Mouse (Mus musculus): ENCODE measurements at regions not wholly inside any gene's neighbourhood (a gene's known extent, or its start where the extent isn't known, plus 50 kb on each side); places are given as distances from the start of the nearest gene placed in this dataset.

DNA sequence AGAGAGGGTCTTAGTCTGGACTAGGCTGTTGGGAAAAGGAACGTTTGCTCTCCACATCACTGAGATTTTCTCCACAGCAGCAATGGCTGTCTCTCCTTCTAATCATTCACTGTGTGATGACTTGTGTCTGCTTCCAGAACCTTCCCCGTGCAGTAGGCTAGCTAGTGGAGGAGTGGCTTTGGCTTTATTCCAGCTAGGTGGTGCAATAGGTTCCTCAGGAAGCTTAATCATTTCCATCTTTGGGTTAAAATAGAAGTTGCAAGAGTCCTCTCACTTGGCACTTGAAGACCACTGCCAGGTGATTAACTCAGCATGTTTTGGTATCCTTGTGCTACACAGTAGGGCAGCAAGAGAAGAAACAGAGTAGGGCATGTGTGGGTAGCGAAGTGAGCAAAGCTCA, 314.2 kb upstream of the Cdh4 start:
- Histone ChIP-seq H3K9me3 (ENCODE audit: control insufficient read depth, low read length) (no peaks in the 10 kb centered on the region), H3K4me2 (ENCODE audit: low read length) (no peak overlapping the region), H3K4me3 (replicated peaks; ENCODE audit: low read length) (no peak overlapping the region), H3K4me1 (replicated peaks; ENCODE audit: control insufficient read depth, insufficient read depth, low read length) (no peaks in the 10 kb centered on the region), H3K36me3 (ENCODE audit: control insufficient read depth, insufficient read depth) (no peaks in the 10 kb centered on the region), H3K27me3 (replicated peaks; ENCODE audit: control insufficient read depth, insufficient read depth, low read length) (no peaks in the 10 kb centered on the region), H3K9ac (replicated peaks; ENCODE audit: low read depth, low read length) (no peak overlapping the region), H3K27ac (ENCODE audit: low read length) (no peak overlapping the region)
- ATAC-seq, result no peak
- WGBS, result 81% methylated on average over 3 of the region's 3 CpGs

DNA sequence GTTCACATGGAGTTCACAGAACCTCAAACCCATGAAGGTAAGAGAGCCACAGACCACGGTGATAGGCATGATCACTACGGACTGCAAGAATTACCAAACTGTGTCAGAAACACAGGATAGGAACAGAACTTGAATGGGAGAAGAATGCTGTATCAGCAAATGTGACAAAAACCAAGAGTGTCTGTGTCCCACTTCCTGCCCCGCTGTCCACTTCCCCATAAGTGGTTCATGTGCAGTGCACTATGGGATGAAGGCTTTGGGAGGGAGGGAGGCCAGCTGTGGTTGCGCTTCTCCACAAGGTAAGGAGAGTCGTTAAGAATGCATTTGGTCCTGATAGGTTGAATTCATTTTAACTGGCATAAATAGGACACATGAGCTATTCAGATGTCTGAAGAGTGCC, 313.8 kb upstream of the Cdh4 start:
- Histone ChIP-seq H3K9ac (replicated peaks; ENCODE audit: low read depth, low read length) (no peak overlapping the region), H3K36me3 (ENCODE audit: control insufficient read depth, insufficient read depth) (no peaks in the 10 kb centered on the region), H3K4me3 (replicated peaks; ENCODE audit: low read length) (no peak overlapping the region), H3K27ac (ENCODE audit: low read length) (no peak overlapping the region), H3K27me3 (replicated peaks; ENCODE audit: control insufficient read depth, insufficient read depth, low read length) (no peaks in the 10 kb centered on the region), H3K4me1 (replicated peaks; ENCODE audit: control insufficient read depth, insufficient read depth, low read length) (no peaks in the 10 kb centered on the region), H3K4me2 (ENCODE audit: low read length) (no peak overlapping the region), H3K9me3 (ENCODE audit: control insufficient read depth, low read length) (no peaks in the 10 kb centered on the region)
- WGBS, result 92% methylated on average over 5 of the region's 5 CpGs
- no peak for ATAC-seq

DNA sequence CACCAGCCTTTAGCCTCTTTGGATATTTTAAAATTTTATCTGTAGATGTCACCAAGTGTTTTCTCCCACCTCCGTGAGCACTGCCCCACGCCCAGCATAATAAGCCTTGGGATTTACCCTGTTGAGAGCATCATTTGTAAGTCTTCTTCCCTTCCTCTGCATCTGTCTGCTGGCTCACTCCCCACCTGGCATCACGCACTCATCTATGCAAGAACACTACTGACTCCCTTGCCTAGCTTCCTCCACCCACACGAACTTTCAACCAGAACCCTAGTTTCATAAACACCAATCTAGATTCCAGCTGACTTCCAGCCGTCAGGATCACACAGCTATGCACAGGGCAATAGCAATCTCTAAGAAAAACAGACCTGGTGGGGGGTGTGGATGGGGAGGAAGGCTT, 311.2 kb upstream of the Cdh4 start:
- Histone ChIP-seq H3K4me2 (ENCODE audit: low read length) (no peak overlapping the region), H3K27me3 (replicated peaks; ENCODE audit: control insufficient read depth, insufficient read depth, low read length) (no peaks in the 10 kb centered on the region), H3K36me3 (ENCODE audit: control insufficient read depth, insufficient read depth) (no peaks in the 10 kb centered on the region), H3K9me3 (ENCODE audit: control insufficient read depth, low read length) (no peaks in the 10 kb centered on the region), H3K27ac (ENCODE audit: low read length) (no peak overlapping the region), H3K9ac (replicated peaks; ENCODE audit: low read depth, low read length) (no peak overlapping the region), H3K4me3 (replicated peaks; ENCODE audit: low read length) (no peak overlapping the region), H3K4me1 (replicated peaks; ENCODE audit: control insufficient read depth, insufficient read depth, low read length) (no peaks in the 10 kb centered on the region)
- 75% methylated on average over 5 of the region's 5 CpGs for WGBS
- no peak for ATAC-seq

DNA sequence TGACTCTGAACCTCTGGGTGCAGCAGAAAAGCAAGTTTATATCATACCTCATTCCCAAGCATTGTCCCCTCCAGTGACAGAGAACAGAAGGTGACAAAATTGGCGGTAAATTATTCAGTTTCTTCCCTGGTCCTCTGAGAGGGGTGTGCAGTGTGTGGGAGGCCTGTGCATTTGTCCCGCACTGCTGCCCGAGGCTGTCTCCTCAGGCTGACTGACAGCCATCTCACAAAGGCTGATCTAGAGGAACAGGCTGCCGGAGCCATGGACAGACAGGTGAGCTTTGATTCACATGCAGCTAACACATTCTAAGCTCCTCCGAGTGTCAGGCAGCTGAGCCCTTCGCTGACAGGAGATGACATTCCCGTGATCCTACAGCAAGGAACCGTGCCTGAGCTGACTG, 299.9 kb upstream of the Cdh4 start:
- no peak for ATAC-seq
- Histone ChIP-seq H3K4me2 (ENCODE audit: low read length) (no peak overlapping the region), H3K36me3 (ENCODE audit: control insufficient read depth, insufficient read depth) (no peaks in the 10 kb centered on the region), H3K4me3 (replicated peaks; ENCODE audit: low read length) (no peak overlapping the region), H3K9ac (replicated peaks; ENCODE audit: low read depth, low read length) (0 out of 2 replicates have a peak overlapping the region, but pooled peaks have one; percentile 3), H3K27me3 (replicated peaks; ENCODE audit: control insufficient read depth, insufficient read depth, low read length) (no peaks in the 10 kb centered on the region), H3K4me1 (replicated peaks; ENCODE audit: control insufficient read depth, insufficient read depth, low read length) (no peaks in the 10 kb centered on the region), H3K9me3 (ENCODE audit: control insufficient read depth, low read length) (no peaks in the 10 kb centered on the region), H3K27ac (ENCODE audit: low read length) (no peak overlapping the region)
- 60% methylated on average over 8 of the region's 8 CpGs for WGBS

DNA sequence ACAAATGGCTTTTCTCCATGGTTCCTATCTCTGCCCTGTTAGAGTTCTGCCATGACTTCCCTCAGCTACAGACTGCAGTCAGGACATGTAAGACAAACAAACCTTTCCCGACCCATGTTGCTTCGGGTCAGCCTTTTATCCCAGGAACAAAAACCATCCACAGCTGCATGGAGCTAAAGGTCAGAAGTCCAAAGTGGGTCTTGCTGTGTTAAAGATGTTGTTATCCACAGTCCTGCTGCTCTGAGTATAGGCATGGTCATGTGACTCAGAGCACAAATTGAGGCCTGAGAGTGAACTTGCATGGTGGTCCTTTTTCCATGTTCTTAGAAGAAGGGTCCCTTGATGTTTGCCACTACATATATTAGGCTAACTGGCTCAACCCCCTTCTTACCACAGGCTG, 296.5 kb upstream of the Cdh4 start:
- peaks cover 5% of the 10 kb centered on the region; the same call in 1 of the 2 replicates for H3K4me1 ChIP-seq (replicated peaks; ENCODE audit: control insufficient read depth, insufficient read depth, low read length)
- H3K4me3 ChIP-seq (replicated peaks; ENCODE audit: low read length), result no peak overlapping the region
- H3K27me3 ChIP-seq (replicated peaks; ENCODE audit: control insufficient read depth, insufficient read depth, low read length), result no peaks in the 10 kb centered on the region
- no peak for ATAC-seq
- no peak overlapping the region for H3K4me2 ChIP-seq (ENCODE audit: low read length)
- H3K9me3 ChIP-seq (ENCODE audit: control insufficient read depth, low read length), result no peaks in the 10 kb centered on the region
- H3K27ac ChIP-seq (ENCODE audit: low read length), result no peak overlapping the region
- no peak overlapping the region for H3K9ac ChIP-seq (replicated peaks; ENCODE audit: low read depth, low read length)
- 58% methylated on average over 2 of the region's 2 CpGs for WGBS
- H3K36me3 ChIP-seq (ENCODE audit: control insufficient read depth, insufficient read depth), result no peaks in the 10 kb centered on the region

DNA sequence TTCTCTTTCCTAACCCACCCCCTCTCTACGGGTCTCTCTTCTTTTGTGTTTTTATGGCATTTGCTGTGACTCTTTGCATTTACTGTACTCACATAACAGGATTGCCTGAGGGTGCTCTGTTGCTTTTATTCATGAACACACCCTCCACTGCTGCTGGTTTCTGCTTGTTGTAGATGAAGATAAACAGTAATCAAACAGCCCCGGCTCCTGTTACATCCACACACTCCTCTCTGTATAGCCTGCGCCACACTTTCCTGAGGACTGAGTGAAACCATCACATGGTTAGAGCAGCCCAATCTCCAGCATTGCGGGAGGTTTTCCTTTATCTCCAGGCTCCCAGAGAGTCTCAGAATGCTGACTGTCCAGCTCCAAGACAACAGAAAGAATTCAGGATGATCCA, 296.0 kb upstream of the Cdh4 start:
- peaks cover 5% of the 10 kb centered on the region; the same call in 1 of the 2 replicates for H3K4me1 ChIP-seq (replicated peaks; ENCODE audit: control insufficient read depth, insufficient read depth, low read length)
- H3K4me3 ChIP-seq (replicated peaks; ENCODE audit: low read length), result no peak overlapping the region
- ATAC-seq, result no peak
- no peaks in the 10 kb centered on the region for H3K9me3 ChIP-seq (ENCODE audit: control insufficient read depth, low read length)
- no peaks in the 10 kb centered on the region for H3K36me3 ChIP-seq (ENCODE audit: control insufficient read depth, insufficient read depth)
- no peaks in the 10 kb centered on the region for H3K27me3 ChIP-seq (replicated peaks; ENCODE audit: control insufficient read depth, insufficient read depth, low read length)
- H3K4me2 ChIP-seq (ENCODE audit: low read length), result no peak overlapping the region
- no peak overlapping the region for H3K27ac ChIP-seq (ENCODE audit: low read length)
- 80% methylated on average over 4 of the region's 4 CpGs for WGBS
- H3K9ac ChIP-seq (replicated peaks; ENCODE audit: low read depth, low read length), result no peak overlapping the region

DNA sequence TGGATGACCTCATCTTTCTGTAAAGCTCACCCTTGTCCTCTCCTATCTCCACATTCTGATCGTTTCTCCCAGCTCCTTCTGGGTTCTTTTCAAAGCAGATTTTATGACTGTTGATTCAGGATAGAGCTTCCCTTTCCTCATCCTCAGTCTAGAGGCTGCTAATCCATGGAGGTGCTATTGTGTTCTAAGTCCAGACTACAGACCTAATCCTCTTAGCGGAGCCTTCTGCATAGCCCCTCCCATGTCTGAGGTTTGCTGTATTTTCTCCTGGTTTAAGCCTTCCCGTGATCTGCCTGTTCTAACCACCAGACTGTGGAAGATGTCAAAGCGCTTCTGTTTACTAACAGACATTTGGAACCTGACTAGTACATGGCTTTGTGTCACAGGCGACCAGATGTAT, 294.0 kb upstream of the Cdh4 start:
- Histone ChIP-seq H3K36me3 (ENCODE audit: control insufficient read depth, insufficient read depth) (no peaks in the 10 kb centered on the region), H3K9me3 (ENCODE audit: control insufficient read depth, low read length) (no peaks in the 10 kb centered on the region), H3K9ac (replicated peaks; ENCODE audit: low read depth, low read length) (no peak overlapping the region), H3K27me3 (replicated peaks; ENCODE audit: control insufficient read depth, insufficient read depth, low read length) (no peaks in the 10 kb centered on the region), H3K27ac (ENCODE audit: low read length) (no peak overlapping the region), H3K4me3 (replicated peaks; ENCODE audit: low read length) (no peak overlapping the region), H3K4me1 (replicated peaks; ENCODE audit: control insufficient read depth, insufficient read depth, low read length) (peaks cover 5% of the 10 kb centered on the region; the same call in 1 of the 2 replicates), H3K4me2 (ENCODE audit: low read length) (no peak overlapping the region)
- WGBS, result 38% methylated on average over 5 of the region's 5 CpGs
- ATAC-seq, result no peak

DNA sequence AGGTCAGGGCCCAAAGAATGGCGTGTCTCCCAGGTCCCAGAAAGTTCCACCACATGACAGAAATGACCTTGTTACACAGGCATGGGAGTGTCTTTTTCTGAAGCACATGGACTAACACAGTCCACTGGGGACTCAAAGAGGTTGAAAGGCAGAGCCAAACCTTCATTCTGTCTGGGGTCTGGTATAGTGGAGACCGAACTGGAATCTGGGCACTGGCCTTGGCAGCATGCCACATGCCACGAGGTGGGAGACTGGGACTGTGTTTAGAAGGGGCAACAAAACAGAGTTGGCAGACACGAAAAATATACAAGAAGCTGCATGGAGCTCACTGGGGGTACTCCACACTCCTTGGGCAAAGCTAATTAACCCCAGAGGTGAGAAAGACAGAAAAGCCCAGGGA, 293.6 kb upstream of the Cdh4 start:
- Histone ChIP-seq H3K9ac (replicated peaks; ENCODE audit: low read depth, low read length) (no peak overlapping the region), H3K4me3 (replicated peaks; ENCODE audit: low read length) (no peak overlapping the region), H3K4me1 (replicated peaks; ENCODE audit: control insufficient read depth, insufficient read depth, low read length) (peaks cover 5% of the 10 kb centered on the region; the same call in 1 of the 2 replicates), H3K4me2 (ENCODE audit: low read length) (no peak overlapping the region), H3K36me3 (ENCODE audit: control insufficient read depth, insufficient read depth) (no peaks in the 10 kb centered on the region), H3K27me3 (replicated peaks; ENCODE audit: control insufficient read depth, insufficient read depth, low read length) (no peaks in the 10 kb centered on the region), H3K27ac (ENCODE audit: low read length) (no peak overlapping the region), H3K9me3 (ENCODE audit: control insufficient read depth, low read length) (no peaks in the 10 kb centered on the region)
- 0 out of 2 replicates have a peak, but pooled peaks have one; percentile 43 for ATAC-seq
- WGBS, result 23% methylated on average over 4 of the region's 4 CpGs

DNA sequence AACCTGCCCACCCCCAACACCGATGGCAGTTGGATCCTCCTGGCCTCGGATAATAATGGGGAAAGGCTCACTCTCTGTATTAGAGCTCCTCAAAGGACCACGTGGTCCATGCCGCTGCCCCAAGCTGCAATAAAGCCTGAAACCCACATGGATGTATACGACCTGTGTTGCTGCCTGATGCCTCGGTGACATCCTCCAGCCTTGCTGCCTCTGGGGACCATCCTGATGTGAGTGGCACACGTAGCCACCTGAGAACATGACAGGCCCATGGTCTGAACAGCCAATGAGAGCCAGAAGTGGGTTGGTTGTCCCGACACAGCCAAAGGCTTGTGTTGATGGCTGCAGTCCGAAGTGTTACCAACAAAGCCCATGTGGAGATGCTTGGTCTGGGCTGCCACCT, 283.4 kb upstream of the Cdh4 start:
- H3K4me1 ChIP-seq (replicated peaks; ENCODE audit: control insufficient read depth, insufficient read depth, low read length), result peaks cover 5% of the 10 kb centered on the region
- H3K9ac ChIP-seq (replicated peaks; ENCODE audit: low read depth, low read length), result no peak overlapping the region
- H3K4me2 ChIP-seq (ENCODE audit: low read length), result no peak overlapping the region
- no peaks in the 10 kb centered on the region for H3K36me3 ChIP-seq (ENCODE audit: control insufficient read depth, insufficient read depth)
- H3K27me3 ChIP-seq (replicated peaks; ENCODE audit: control insufficient read depth, insufficient read depth, low read length), result no peaks in the 10 kb centered on the region
- 95% methylated on average over 9 of the region's 9 CpGs for WGBS
- H3K4me3 ChIP-seq (replicated peaks; ENCODE audit: low read length), result no peak overlapping the region
- ATAC-seq, result no peak
- no peak overlapping the region for H3K27ac ChIP-seq (ENCODE audit: low read length)
- no peaks in the 10 kb centered on the region for H3K9me3 ChIP-seq (ENCODE audit: control insufficient read depth, low read length)

DNA sequence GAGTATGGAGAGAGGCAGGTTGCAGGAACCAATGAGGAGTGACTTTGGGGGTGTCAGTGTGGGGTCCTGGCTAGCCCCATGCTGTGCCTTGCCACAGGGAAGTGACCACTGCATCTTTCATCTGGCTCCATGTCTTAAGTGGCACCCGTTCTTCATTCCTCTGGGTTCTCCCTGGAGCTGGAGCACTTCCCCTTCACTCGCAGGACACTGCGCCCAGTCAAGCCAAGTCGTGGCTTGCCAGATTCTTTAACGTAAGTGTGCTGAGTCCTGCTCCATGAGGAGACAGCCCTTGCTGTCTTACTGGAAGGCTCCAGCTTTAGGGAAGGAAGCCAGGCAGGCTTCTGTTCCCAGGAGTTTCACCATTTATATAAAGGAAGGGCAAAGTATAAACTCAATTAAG, 279.1 kb upstream of the Cdh4 start:
- H3K9me3 ChIP-seq (ENCODE audit: control insufficient read depth, low read length), result no peaks in the 10 kb centered on the region
- peaks cover under 1% of the 10 kb centered on the region; the same call in 1 of the 2 replicates for H3K4me1 ChIP-seq (replicated peaks; ENCODE audit: control insufficient read depth, insufficient read depth, low read length)
- H3K27ac ChIP-seq (ENCODE audit: low read length), result no peak overlapping the region
- H3K36me3 ChIP-seq (ENCODE audit: control insufficient read depth, insufficient read depth), result no peaks in the 10 kb centered on the region
- no peak overlapping the region for H3K9ac ChIP-seq (replicated peaks; ENCODE audit: low read depth, low read length)
- 88% methylated on average over 5 of the region's 5 CpGs for WGBS
- ATAC-seq, result no peak
- no peak overlapping the region for H3K4me3 ChIP-seq (replicated peaks; ENCODE audit: low read length)
- H3K4me2 ChIP-seq (ENCODE audit: low read length), result no peak overlapping the region
- H3K27me3 ChIP-seq (replicated peaks; ENCODE audit: control insufficient read depth, insufficient read depth, low read length), result no peaks in the 10 kb centered on the region

Data from forebrain, embryonic 16.5 days (tissue).